11 mouse cellular contexts compared by ENCODE assay signal in the genomic region with DNA sequence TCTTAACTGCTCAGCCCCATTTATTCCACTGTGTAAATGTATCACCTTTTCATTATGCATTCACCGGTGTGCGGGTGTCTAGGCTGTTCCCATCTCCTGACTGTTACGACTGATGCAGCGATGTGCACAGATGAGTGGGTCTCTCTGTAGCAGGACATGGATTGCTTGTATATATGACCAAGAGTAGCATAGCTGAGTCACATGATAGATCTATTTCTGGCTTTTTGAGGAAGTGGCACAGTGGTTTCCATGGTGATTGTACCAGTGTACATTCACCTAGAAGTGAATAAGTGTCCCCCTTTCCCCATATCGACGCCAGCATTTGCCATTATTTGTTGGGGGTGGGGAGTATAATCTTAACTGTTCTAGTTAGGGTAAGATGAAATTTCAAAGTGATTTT. TPM values are rescaled to one million over a fixed set of nuclear protein-coding genes. Genes with fewer than 3 reads are reported as not detected.
A peak's percentile ranks its signal among the peaks of the same experiment; 100 is the strongest.
DNase-seq lines count a peak whose midpoint lies in the region; ATAC-seq and TF ChIP-seq lines count a peak whose summit lies in the region.
"Had no signal": no experiment of that assay in that cellular context is flagged by ENCODE, and none has a peak within 500 bp of the region (broad histone marks: within the 10 kb centered on the region; RNA-seq: fewer than 3 reads in every experiment).

No protein-coding gene starts in this region.

- no peak overlapping the region for H3K9ac ChIP-seq in lung, postnatal 0 days (replicated peaks; ENCODE audit: low read depth)

- 79% methylated on average over 6 of the region's 6 CpGs for WGBS in lung, postnatal 0 days

- no peak for TF ChIP-seq CTCF in lung, postnatal 0 days (IDR thresholded peaks at IDR 0.05)

- no peak overlapping the region for H3K27ac ChIP-seq in lung, postnatal 0 days (ENCODE audit: low read length)
- H3K27ac ChIP-seq: limb, embryonic 10.5 days had no signal

- H3K27me3 ChIP-seq in lung, postnatal 0 days (replicated peaks; ENCODE audit: insufficient read depth, low read length): no peaks in the 10 kb centered on the region

- no peaks in the 10 kb centered on the region for H3K4me1 ChIP-seq in lung, postnatal 0 days (ENCODE audit: insufficient read depth, low read depth, low read length)

- H3K36me3 ChIP-seq in lung, postnatal 0 days (ENCODE audit: insufficient read depth, low read length): no peaks in the 10 kb centered on the region

- H3K9me3 ChIP-seq in lung, postnatal 0 days (ENCODE audit: low read length): no peaks in the 10 kb centered on the region
- H3K9me3 ChIP-seq: limb, embryonic 10.5 days had no signal

- TF ChIP-seq EP300 in lung, postnatal 0 days (IDR thresholded peaks at IDR 0.05): no peak

- no peak overlapping the region for H3K4me3 ChIP-seq in lung, postnatal 0 days (ENCODE audit: low read depth, low read length)
- H3K4me3 ChIP-seq: limb, embryonic 10.5 days had no signal

- H3K4me2 ChIP-seq in lung, postnatal 0 days (replicated peaks; ENCODE audit: low read depth, low read length): no peak overlapping the region

- peak; percentile 13 for DNase-seq in lung, postnatal 0 days (ENCODE audit: low spot score)
- DNase-seq in lung, postnatal 10 days: no peak
- peak; percentile 55 to 64 for DNase-seq in B cell, adult 2 months
- DNase-seq in MEL-GATA-1-ER (ENCODE audit: extremely low read depth, low read depth): peak; percentile 47
- DNase-seq in gastrocnemius, postnatal 4 days (ENCODE audit: low spot score in 2 of 2): no peak
- DNase-seq: cerebellum, postnatal 36 days; heart, adult 18-20 months; heart, postnatal 14 days had no signal

- ATAC-seq in lung, postnatal 0 days: no peak
- ATAC-seq in megakaryocyte progenitor cell, adult 5-6 weeks (replicated peaks; ENCODE audit: poor library complexity): peak; percentile 55
- ATAC-seq in activated CD4-positive, CD25-positive, alpha-beta regulatory T cell, adult 4 months: no peak

RNA-seq across cellular contexts. Expression of gene Tmem41a, which starts 34.0 kb away (rescaled TPM):
- 33.6 and 40.6 TPM in 2 replicates for polyA plus RNA-seq in lung, postnatal 0 days (2015; fragmentation: Nextera tagmentation; extraction: Ambion mirVana)
- 19.8 and 31.9 TPM in 2 replicates for total RNA-seq in megakaryocyte progenitor cell, adult 5-6 weeks (2015)
- total RNA-seq in megakaryocyte progenitor cell, adult 5-6 weeks (2017): 6.9 and 7.5 TPM in 2 replicates
- 1 to 10 TPM; 8.6 to 9.1 TPM for total RNA-seq in gastrocnemius, postnatal 4 days (2021)
- polyA plus RNA-seq in activated CD4-positive, CD25-positive, alpha-beta regulatory T cell, adult 4 months (2017; shearing (Covaris generic)): 1 to 10 TPM; 2.6 to 5.0 TPM

Comparison
In these comparisons a context has a peak if more than half of its experiments do, and no peak if none do; other contexts are left out.
1. DNase-seq: peak in lung, postnatal 0 days (single experiment), B cell, adult 2 months (2 of 2) and MEL-GATA-1-ER (single experiment); none in lung, postnatal 10 days (single experiment) and gastrocnemius, postnatal 4 days (0 of 2).